Mouse (Mus musculus) kidney, postnatal 0 days (tissue): ENCODE data around the gene Reep1. TPM values are rescaled to one million over a fixed set of nuclear protein-coding genes. Genes with fewer than 3 reads are reported as not detected.
"Not testable (repeated sequence)": the region's sequence is repeated elsewhere in the genome, so short reads cannot be mapped to it uniquely, and the experiment has no call there.

Experiments
- ATAC-seq: fragments of 200-750 bp; cut with Nextera tagmentation; replicated peaks from 2 replicates; pipeline ENCODE4 v1.8.0; 2017; ENCODE audit warnings: low read depth, moderate number of reproducible peaks, moderate TSS enrichment, moderate library complexity; ENCODE audit not compliant: low FRiP score
- DNase-seq: peaks from one replicate; pipeline ENCODE4 v3.0.0-alpha.2; 2016; ENCODE audit warnings: low spot score
- H3K27ac ChIP-seq: fragments of 300-500 bp; sonication (generic); 2 replicates; pipeline ENCODE4 v1.5.1; 2014; ENCODE audit warnings: mild to moderate bottlenecking
- H3K27me3 ChIP-seq: fragments of 300-500 bp; sonication (generic); 2 replicates; pipeline ENCODE4 v1.6.1; 2014; ENCODE audit warnings: low read length, mixed read lengths; ENCODE audit not compliant: insufficient read depth
- H3K36me3 ChIP-seq: fragments of 300-500 bp; sonication (generic); 2 replicates; pipeline ENCODE4 v1.6.1; 2014; ENCODE audit warnings: low read length, mixed read lengths; ENCODE audit not compliant: insufficient read depth
- H3K4me1 ChIP-seq: fragments of 300-500 bp; sonication (generic); replicated peaks from 2 replicates; pipeline ENCODE4 v1.6.1; 2014; ENCODE audit warnings: antibody characterized with exemption, low read length, mixed read lengths; ENCODE audit not compliant: insufficient read depth
- H3K4me2 ChIP-seq: fragments of 300-500 bp; sonication (generic); 2 replicates; pipeline ENCODE4 v1.6.1; 2014; ENCODE audit warnings: mild to moderate bottlenecking, low read length, moderate library complexity, mixed read lengths
- H3K4me3 ChIP-seq: fragments of 300-500 bp; sonication (generic); replicated peaks from 2 replicates; pipeline ENCODE4 v1.5.1; 2014; ENCODE audit warnings: low read depth, low read length
- H3K9ac ChIP-seq: fragments of 300-500 bp; sonication (generic); 2 replicates; pipeline ENCODE4 v1.6.1; 2014; ENCODE audit warnings: low read depth, low read length
- H3K9me3 ChIP-seq: fragments of 300-500 bp; sonication (generic); replicated peaks from 2 replicates; pipeline ENCODE4 v1.6.1; 2016; ENCODE audit warnings: low read length, inconsistent platforms, mixed read lengths
- CTCF ChIP-seq: IDR thresholded peaks from 2 replicates; pipeline ENCODE4 v1.5.1; 2016; ENCODE audit warnings: antibody characterized with exemption, low read depth, mild to moderate bottlenecking, moderate library complexity
- WGBS: fragments of 180-500 bp; shearing (Covaris S2); extraction: QIAGEN DNeasy Blood & Tissue Kit; methylation state at CpG from one replicate; pipeline ENCODE4 v1.1.7; 2014; 5-methylcytosine and 5-hydroxymethylcytosine counted together
- polyA plus RNA-seq: library from polyadenylated mRNA; unstranded; fragments of >200 nt; fragmentation: Nextera tagmentation; extraction: Ambion mirVana; gene quantifications from 2 replicates; pipeline ENCODE4 v1.2.1, GENCODE M21; 2015

Reep1 gene
- polyA plus RNA-seq, 1 experiment from 2014 or later = 5.3 TPM

DNA sequence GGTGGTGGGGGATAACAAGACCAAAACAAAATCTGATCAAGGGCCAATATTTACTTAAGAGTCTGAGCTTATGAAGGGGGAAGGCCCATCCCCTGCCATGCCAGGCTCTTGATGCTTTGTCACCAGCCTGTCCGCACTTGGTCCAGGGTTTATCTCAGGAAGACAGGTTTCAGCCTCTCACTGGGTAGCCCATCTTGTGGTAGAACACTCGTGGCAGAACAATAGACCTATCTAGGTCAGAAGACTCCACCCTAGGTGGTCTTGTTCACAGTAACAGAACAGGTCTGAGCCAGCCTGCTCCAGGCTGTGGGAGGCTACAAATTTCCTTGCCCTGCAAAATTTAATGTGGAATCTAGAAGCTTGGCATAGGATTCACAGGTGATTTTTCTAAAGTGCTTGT lies 129.4 kb downstream of the Reep1 start:
- H3K9me3 ChIP-seq = no peaks in the 10 kb centered on the region
- H3K27me3 ChIP-seq = no peaks in the 10 kb centered on the region
- 79% methylated on average over 2 of the region's 2 CpGs for WGBS
- H3K4me1 ChIP-seq = 0 out of 2 replicates have a peak, but pooled peaks cover 9% of the 10 kb centered on the region
- H3K27ac ChIP-seq = no peak overlapping the region
- H3K4me3 ChIP-seq = no peak overlapping the region
- no peak for ATAC-seq
- TF ChIP-seq CTCF = no peak
- H3K4me2 ChIP-seq = no peak overlapping the region
- H3K36me3 ChIP-seq = 0 out of 2 replicates have a peak, but pooled peaks cover 2% of the 10 kb centered on the region
- H3K9ac ChIP-seq = no peak overlapping the region
- no peak for DNase-seq

DNA sequence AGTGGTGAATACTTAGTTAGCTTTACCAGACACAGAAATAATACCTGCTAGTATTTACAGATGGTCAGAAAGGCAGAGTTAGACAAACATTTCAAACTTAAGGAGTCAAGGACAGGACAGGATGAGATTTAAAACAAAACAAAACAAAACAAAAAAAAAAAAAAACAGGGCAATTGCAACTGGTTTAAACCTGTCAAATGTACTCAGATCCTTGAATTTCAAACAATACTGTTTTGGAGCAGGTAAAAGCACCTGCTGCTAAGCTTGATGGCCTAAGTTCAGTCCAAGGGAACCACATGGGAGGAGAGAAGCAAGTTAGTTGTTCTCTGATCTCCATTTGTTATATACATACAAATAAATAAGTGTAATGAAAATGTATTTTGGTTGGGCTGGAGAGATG lies 132.5 kb downstream of the Reep1 start:
- ATAC-seq (no peak), DNase-seq (no peak)
- H3K27me3 ChIP-seq = no peaks in the 10 kb centered on the region
- TF ChIP-seq CTCF = no peak
- 0 out of 2 replicates have a peak, but pooled peaks cover 1% of the 10 kb centered on the region for H3K36me3 ChIP-seq
- H3K4me1 ChIP-seq = 0 out of 2 replicates have a peak, but pooled peaks cover 3% of the 10 kb centered on the region
- no peak overlapping the region for H3K27ac ChIP-seq
- no peak overlapping the region for H3K4me3 ChIP-seq
- no peaks in the 10 kb centered on the region for H3K9me3 ChIP-seq
- no peak overlapping the region for H3K4me2 ChIP-seq
- H3K9ac ChIP-seq = no peak overlapping the region

DNA sequence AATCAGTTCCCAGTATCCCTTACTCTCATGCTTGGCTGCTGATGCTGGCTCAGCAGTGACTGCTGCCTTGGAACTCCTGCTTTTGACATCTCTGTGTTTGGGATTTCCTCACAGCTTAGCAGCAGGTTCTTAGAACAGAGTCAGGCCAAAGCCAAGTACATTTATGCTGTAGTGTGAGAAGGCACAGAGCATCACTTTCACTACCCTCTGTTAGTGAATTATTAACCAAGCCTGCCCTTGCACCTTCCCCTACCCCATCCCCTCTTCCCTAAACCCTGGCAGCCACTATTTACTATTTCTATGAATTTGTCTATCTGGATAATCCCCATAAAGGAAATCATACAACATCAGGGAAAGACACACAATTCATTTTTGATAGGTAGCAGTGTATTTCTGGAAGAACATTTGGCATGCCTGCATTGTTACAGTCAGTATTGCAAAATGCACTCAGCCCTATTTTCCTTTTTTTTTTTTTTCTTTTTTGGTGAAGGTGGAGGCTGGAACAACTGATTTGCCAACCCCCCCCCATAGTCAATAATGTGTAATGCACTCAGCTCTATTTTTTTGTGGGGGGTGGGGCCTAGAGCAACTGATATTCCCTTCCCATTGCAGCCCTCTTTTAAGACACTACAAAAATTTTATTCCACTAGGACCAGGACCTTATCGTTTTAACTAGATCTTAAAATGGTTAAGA lies 133.4 kb downstream of the Reep1 start:
- Histone ChIP-seq H3K27ac (no peak overlapping the region), H3K4me3 (no peak overlapping the region), H3K27me3 (no peaks in the 10 kb centered on the region), H3K4me1 (0 out of 2 replicates have a peak, but pooled peaks cover 3% of the 10 kb centered on the region), H3K36me3 (no peaks in the 10 kb centered on the region), H3K9ac (no peak overlapping the region), H3K4me2 (no peak overlapping the region), H3K9me3 (no peaks in the 10 kb centered on the region)
- ATAC-seq (no peak), DNase-seq (no peak)
- TF ChIP-seq CTCF = no peak
- 88% methylated on average over 1 of the region's 1 CpGs for WGBS

DNA sequence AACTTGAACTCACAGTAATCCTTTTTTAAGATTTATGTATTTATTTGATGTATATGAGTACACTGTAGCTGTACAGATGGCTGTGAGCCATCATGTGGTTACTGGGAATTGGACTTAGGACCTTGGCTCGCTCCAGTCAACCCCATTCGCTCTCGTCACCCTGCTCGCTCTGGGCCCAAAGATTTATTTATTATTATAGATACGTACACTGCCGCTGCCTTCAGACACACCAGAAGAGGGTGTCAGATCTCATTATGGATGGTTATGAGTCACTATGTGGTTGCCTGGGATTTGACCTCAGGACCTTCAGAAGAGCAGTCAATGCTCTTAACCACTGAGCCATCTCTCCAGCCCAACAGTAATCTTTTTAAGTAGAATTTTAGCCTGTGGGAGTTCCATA lies 139.5 kb downstream of the Reep1 start:
- H3K9me3 ChIP-seq, H3K4me2 ChIP-seq, H3K27ac ChIP-seq, DNase-seq, H3K27me3 ChIP-seq, H3K4me1 ChIP-seq, H3K4me3 ChIP-seq, ATAC-seq, H3K9ac ChIP-seq: not testable (repeated sequence)
- H3K36me3 ChIP-seq = peaks cover 24% of the 10 kb centered on the region; the same call in 1 of the 2 replicates
- 78% methylated on average over 6 of the region's 6 CpGs for WGBS

Other genes with a start within 250 kb of the Reep1 start
- gene Rnf103, start 213.7 kb upstream of the Reep1 start, polyA plus RNA-seq = 19.9 and 22.2 TPM in 2 replicates
- gene Chmp3, start 163.8 kb upstream of the Reep1 start, polyA plus RNA-seq = 81.4 and 83.1 TPM in 2 replicates
- 25.6 and 26.4 TPM in 2 replicates for gene Kdm3a, start 74.6 kb upstream of the Reep1 start, polyA plus RNA-seq
- 85.6 and 86.4 TPM in 2 replicates for gene Mrpl35, start 119.4 kb downstream of the Reep1 start, polyA plus RNA-seq
- 222 and 244 TPM in 2 replicates for gene Immt, start 123.8 kb downstream of the Reep1 start, polyA plus RNA-seq
- gene Ptcd3, start 201.2 kb downstream of the Reep1 start, polyA plus RNA-seq = 61.3 and 66.4 TPM in 2 replicates
- gene Polr1a, start 201.5 kb downstream of the Reep1 start, polyA plus RNA-seq = 17.5 and 18.3 TPM in 2 replicates